Mouse (Mus musculus) adrenal gland, postnatal 25 days (tissue): ENCODE measurements at regions not wholly inside any gene's neighbourhood (a gene's known extent, or its start where the extent isn't known, plus 50 kb on each side); places are given as distances from the start of the nearest gene placed in this dataset.

Source experiments
- DNase-seq: peaks from one replicate; pipeline ENCODE4 v3.0.0; 2021; ENCODE audit warnings: mixed read lengths

DNA sequence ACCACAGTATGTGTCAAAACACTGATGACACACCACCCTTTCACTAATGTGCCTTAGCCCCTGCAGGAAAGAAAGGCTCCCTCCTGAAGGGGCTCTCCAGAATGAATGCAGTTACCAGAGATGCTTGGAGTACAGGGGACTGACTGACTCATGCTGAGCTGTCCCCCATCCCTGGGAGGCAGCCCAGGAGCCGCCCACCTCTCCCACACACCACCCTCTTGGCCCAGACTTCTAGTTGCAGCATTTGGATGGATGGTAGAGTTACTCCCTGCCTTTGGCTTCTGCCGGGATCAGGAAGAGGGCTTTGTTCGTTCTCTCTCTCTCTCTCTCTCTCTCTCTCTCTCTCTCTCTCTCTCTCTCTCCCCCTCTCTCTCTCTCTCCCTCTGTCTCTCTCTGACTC, 53.4 kb upstream of the Jun start:
- peak; percentile 40 for DNase-seq

DNA sequence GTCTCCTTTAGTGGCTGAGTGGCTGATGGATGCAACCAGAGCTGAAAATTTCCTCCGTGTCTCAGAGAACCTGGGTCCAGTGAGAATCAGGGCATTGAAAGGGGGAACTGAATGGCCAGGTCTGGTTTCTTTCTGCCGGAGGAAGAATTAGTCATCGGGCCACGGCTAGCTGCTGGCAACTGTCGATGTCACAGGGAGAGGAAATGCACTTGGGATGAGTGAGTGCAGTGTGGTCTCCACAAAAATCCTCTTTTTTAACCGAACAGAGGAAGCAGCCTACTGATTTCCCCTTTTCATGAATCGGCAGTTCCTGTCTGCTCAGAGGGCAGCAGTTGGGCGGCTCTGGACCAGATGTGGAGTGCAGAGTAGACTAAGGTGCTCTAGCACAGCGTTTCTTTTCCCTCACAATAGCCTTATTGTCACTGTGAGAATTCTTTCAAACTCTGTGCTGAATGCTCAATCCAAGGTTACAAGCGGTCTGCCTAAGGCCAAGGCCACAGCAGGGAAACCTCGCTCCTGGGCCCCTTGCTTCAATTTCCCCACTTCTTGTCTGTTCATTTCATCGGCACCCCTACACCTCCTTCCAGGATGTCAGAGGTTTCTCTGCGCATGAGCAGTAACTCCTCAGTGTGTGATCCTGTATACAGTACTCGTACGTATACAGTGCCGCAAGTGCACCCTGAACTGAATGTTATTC, 54.1 kb upstream of the Jun start:
- peak; percentile 36 for DNase-seq

DNA sequence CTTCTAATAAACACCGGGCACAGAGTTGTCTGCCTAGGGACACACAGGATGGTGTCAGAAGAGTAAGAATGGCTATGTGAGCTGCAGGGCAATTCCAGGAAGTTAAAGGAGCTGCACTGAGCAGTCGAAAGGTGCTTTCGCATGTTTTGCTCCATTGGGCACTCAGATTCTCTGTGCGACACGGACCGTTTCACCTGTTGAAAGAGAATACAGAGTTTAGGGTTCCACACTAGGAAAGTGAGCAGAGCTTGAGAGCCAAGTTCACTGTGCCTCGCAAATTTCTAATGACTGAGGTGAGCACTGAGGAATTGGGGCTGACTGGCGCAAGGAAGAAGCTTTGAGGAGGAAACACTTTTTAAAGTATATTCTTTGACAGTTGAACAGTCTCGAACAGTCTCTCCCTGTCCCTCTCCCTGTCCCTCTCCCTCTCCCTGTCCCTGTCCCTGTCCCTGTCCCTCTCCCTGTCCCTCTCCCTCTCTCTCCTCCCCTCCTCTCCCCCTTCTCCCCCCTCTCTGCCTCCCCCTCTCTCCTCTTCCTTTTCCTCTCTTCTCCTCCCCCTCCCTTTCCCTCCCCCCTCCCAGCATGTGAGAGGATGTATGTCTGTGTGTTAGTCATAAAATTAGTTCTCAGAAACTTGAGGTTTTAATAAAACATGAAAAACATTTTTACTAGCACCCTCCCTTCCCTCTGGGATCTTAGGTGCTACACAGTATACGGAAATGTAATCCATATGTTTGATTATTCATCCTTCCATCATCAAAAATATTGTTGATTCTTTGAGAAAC, 55.1 kb upstream of the Jun start:
- DNase-seq, result no peak

DNA sequence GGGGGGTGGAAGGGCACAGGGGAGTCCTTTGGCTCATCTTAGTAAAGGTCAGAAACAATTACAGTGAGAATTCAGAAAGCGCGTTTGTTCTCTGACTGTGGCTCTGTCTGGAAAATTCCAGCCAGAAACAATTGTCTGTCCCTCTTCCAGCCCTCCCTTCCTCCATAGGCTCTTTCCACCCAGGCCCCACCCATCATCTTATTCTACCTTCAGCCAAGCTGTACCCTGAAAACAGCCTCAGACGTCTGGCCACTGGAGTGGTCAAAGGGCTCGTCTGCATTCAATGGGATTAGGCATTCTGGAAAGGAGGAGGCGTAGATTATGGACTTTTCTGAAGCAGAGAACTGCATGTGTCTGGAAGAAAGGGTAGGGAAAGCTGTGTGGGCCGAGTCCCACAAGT, 56.8 kb upstream of the Jun start:
- no peak for DNase-seq

DNA sequence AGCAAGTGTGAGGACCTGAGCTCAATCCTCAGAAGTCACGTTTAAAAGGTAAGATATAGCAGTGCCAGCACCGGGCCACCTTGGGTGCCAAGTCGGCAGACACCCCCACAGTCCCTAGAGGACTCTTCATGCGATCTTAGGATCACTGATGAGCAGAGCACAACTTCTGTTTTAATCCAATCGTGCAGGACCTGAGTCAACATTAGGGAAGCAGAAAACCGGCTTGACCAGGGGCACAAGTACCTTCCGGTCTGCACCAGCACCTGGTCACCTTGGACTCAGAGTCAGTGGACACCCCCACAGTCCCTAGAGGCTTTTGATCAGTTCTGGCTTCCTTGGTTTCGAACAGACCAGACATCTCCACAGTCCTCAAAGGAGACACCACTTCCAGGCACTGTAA, 58.8 kb upstream of the Jun start:
- DNase-seq, result no peak

DNA sequence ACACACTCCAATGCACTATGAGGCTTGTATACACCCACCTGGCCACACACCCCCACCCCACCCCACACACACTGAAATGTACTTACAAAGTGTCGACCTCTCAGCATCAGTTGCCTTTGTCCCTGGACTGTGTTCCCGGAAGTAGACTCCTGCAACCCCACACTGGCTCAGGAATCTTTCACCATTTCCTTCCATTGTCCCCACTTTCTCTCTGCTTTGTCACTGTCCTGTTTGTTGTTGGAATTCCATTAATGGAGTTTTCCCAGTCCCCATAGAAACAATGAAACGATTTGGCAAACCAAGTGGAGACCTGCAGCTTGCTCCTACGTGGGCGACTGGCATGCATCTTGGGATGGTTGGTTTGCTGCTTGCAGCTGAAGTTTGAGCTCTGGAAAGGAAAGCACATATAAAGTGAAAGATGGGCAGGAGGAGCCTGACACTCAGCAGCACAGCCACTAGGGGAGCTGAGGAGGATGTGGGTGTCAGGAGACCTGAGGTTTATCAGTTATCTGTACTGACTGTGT, 65.2 kb upstream of the Jun start:
- DNase-seq, result no peak

DNA sequence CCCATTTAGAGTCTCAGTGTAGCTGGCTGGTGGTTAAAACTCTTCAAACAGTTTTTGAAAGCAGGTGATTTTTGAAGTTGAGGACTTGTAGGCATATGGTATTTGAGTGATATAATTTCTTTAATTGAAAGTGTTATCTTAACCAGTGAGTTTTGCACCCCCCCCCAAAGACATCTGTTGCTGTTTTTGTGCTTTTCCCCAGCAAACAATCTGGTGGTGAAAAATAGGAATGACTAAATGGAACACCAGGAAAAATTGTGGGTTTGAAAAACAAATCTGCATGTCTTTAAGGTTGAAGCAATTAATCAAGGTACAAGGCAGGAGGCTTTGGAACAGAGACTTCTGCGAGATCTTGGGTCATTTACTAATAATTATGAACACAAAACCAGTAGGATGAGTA, 68.9 kb upstream of the Jun start:
- DNase-seq, result no peak

DNA sequence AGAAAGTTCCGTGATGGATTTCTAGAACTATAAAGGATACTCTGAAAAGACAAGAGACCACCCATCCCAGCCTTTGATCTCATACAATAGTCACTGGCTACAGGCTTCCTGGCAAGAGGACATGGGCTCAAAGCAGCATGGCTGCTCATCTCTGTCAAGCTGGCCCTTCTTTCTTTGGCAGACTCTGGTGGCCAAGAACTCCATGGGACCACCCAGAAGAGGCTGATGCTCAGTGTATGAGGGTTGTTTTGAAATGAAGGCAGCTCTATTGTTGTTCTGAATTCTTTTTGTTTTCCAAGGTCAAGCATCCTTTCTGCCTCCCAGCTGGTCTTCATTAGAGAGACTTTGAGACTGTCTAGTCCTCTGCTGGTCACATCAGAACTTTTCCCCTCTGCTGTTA, 73.3 kb upstream of the Jun start:
- no peak for DNase-seq

DNA sequence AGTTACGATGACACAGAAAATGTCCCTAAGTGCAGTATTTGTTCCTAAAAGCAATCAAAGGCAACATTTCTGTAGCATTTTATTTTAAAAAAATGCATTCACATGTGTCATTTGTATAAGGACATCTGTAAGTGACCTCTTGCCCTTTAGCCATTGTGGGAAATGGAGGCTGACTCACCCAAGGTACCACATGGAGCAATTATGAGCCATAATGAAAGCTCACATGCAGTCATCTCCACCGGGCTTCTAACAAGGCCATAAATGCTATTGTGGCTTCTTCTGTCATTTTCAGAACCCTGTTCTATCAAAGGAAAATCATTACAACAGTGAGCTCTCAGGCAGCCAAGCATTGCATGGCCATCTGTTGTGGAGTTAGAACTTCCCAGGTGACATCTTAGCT, 75.9 kb upstream of the Jun start:
- no peak for DNase-seq

DNA sequence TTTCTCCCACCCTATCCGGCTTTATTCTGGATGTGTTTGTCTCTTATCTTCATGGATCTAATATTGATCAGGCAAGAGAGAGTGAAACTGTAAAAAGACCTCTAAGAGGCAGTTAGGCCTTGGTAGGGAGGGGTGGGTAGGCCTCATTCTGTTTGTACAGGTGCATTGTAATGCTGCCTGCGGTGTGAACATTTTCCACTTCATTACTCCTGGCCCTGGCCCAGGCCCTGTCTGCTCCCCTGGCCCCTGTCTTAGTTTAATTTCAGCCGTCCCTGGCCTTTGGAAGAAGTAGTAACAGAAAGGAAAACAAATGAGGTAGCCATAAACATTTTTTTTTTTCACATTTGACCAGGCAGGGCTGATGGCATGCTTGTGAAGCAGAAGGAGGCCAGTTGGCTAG, 81.8 kb upstream of the Jun start:
- no peak for DNase-seq

DNA sequence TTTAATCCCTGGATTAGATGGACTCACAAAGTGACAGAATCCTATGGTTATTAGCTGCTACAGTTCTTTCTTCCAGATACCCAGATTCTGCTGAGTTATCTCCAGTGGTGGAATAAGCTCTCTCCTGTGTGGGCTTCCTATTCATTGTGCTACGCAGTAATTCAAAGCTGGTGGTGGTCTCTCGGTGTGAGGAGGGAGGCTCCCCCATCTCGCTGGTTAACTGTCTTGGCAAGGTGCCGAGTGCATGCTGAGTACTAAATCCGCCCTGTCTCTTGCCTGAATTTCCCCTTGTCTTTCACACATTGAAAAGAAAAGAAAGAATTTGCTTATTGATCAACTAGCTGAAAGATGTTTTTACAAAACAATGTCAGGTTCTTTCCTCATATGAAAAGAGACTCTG, 82.6 kb upstream of the Jun start:
- no peak for DNase-seq

DNA sequence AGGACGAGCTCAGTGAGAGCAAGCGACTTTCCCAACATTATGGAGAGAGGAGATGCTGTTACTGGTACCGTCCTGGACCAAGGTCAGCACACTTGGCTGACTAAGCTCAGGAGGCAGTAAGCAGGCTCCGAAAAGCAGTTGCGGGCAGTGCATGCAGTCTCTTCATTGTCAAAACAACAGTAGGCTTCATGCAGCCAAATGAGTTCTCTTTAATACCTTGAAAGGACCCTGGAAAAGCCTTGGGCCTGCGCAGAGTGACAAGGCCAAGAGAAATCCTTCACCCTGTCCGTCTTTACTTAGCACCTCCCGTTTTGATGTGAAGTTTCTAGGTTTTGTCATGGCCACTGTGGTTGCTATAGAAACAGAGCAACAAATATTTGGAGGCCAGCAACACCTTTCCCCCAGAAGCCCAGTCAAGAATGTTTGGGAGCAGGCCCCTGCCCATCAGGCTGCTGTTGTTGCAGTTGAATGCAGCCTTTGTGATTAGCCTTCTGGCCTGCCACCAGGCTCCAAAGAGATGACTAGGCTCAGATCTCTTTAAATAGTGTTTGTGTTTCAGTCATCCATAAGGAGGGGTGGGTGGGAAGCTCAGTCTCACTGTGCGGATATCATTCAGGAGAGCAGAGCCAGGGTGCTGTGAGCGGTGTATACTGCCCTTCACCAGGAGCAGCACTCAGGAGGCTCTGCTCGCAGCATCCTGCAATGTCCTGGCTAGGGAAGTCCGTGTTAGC, 85.6 kb upstream of the Jun start:
- peak; percentile 28 for DNase-seq

DNA sequence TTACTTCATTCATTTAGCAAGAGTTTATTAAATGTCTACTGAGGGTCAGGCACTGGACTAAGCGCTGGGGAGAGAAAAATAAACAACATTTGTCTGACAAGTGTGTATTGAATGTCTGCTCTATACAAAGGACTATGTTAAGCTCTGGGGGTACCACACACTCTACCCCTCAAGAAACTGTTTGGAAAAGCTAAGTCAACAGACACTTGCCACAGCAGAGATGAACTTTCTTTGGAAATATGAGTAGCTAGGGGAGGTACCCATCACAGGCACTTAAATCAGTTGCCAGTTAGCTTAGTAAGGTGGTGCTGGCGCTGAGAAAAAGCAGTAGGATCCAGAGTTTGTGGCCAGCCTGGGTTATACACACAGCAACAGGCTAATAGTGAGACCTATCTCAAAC, 86.7 kb upstream of the Jun start:
- no peak for DNase-seq

DNA sequence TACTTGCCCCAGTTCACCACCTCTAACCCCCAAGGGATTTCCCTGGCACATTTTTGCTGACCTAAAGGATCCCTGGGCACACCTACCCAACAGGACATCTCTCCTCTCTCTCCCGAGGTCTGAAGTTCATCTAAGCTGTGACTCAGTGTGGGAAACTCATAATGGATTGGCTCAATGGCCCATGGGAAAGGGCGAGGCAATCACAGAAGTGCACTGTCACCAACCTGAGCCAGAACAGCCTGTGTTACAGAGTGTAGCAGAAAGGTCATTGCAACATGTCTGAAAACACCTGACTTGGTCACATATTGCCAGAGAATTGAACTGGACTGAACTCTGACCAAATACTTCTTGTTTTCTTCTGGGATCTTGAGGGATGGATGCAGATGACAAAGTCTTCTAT, 89.2 kb upstream of the Jun start:
- no peak for DNase-seq

DNA sequence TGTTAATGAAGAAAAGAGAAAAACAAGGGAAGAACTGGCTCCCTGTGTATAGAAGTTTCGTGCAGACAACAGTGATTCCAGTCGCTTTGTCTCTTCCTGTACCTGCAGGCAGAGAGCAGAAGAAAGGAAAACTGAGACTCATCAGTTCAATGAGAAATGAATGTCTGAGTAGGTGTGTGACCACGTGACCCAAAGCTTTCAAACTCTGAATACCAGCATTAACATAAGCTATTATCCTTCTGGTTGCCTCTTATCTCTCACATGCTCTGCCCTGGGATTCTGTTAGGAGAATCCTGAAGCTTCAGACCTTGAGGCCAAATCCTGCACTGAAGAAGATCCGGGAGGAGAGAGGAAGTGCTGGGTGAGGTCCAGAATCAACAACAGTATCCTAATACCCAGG, 91.1 kb upstream of the Jun start:
- no peak for DNase-seq

DNA sequence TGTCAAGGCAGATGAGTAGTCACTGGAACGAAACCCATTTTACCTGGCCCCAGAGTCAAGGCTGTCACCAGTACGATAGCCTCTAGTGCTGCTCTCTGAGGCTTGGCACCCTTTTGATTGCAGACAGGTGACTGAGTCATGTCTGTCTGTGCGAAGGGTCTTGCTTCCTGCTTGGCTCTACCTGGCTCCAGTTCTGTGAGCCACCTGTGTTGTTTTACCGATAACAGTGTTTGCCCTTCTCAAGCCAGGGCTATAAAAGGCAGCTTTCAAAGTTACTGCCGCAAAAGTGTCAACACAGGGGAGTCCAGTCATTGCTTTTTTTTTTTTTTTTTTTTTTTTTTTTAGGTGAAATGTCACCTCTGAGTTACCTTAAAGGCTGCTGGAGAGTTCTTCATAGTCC, 91.6 kb upstream of the Jun start:
- no peak for DNase-seq

DNA sequence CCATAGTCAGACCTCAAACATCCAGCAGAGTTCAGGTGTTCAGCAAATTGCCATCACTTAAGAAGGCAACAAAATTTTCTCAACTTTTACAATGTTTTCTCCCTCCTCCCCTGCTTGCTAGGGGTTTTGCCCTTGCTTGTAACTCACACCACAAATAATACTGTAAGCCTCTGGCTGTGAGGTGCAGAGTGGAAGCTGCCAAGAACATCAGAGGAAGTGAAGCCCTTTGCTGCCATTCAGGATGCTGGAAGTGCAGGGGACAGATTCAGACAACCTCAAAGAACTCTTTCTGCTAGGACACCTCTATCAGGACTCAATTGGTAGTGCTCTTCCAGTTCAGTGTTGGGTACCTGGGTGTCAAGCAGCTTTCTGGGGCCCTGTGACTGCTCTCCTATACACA, 92.4 kb upstream of the Jun start:
- no peak for DNase-seq

DNA sequence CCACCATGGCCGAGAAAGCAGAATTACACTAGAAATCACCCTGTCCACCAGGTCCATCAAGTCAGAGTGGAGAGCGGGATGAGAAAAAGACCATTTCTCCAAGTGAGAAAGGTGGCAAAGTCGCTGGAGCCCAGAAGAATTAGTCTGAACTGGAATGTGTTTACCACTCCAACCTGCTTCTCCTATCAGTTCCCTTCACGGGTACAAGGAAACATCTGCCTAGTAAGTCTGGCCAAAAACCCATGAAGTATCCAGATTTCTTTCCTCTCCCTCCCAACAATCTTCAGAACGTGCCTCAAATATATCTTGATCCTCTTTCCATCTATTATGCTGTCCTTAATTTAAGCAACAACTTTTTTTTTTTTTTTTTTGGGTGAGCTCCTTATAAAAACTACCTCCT, 94.2 kb upstream of the Jun start:
- DNase-seq, result no peak

DNA sequence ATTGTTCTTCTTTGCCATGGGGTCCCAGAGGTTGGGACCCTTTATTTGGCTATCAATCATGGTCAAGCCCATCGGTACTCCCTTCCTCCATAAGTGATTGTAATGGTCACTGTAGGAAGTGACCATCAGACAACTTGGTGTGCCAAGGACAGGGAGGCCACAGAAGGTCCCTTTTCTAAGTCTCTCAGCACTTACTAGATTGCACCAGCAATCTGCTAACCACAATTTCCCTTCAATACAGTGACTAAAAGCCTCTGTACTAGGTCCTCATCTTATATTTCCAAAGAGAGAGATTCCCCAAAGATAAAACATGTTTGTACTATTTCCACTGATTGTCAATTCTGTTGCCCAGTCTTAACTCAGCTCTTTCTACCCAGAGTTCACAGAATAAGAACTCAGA, 96.6 kb upstream of the Jun start:
- DNase-seq, result no peak

DNA sequence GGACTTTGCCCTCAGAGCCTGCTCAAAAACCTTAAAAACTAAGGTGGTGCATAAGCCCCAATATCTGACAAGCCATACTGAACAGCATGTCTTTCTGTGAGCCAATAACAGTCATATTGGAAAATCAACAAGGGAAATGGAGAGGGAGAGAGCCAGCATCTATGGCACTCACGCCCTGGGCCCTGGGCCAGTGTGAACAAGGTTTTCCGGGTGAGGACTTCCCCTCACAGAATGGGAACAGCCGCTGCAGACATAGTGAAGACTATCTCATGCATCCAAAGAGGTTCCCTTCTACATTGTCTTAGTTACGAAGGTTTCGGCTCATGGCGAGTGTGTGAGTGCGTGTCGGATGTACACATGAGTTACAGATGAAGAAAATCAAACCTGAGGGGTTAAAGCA, 99.7 kb upstream of the Jun start:
- no peak for DNase-seq

DNA sequence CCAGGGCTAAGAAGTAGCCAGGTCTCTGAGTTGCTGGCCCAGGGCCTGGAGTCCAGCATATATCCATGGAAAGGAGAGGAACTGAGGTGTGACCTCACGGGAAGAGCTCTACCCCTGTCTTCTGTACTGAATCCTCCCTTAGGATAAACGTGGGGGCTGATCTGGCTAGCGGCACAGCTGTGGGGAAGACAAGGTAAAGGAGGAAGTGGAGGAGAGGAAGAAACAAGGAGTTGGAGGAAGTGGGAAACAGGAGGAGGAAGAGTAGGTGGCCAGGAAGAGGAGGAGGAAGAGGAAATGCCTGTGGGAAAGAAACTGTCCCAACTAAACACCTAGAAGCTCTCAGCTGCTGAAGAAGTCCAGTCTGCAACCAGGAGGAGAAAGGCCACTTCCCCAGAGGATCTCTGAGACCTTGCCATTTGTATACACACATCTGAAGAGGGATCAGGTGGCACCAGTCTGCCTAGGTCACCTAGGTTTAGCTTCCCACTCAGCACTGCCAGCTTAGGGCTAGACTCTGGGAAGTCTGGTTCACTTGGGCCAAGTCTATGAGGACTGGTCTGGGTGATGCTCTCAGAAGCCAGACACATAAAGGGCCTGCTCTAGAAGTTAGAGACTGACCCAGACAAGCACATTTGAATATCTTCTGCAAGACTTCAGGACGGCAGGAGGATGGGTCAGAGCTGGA, 100.6 kb upstream of the Jun start:
- no peak for DNase-seq

DNA sequence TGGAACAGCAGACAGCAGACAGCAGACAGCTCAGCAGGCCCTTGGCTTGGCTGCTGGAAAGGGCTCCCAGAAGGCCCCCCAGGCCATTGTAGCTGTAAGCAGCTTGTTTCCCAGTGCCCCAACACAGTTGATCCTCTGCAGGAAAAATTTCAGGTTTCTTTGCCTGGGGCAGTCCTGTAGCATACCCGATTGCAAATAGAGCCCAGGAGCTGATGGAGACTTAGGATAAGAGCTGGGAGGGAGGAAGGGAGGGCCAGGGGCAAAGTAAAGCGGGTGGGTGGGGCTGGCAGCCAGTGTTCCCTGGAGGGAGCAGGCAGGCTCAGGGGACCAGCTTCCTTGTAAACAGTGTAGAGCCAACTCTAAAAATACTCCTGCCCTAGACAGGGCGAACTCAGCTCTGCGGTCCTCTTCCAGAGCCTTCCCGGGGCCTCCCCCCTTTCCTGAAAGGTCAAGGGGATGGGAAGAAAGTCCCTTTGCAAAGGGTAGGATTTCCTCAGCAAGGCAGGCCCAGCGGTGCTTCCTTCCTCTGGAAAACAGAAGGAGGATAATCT, 101.8 kb upstream of the Jun start:
- peak; percentile 61 for DNase-seq

DNA sequence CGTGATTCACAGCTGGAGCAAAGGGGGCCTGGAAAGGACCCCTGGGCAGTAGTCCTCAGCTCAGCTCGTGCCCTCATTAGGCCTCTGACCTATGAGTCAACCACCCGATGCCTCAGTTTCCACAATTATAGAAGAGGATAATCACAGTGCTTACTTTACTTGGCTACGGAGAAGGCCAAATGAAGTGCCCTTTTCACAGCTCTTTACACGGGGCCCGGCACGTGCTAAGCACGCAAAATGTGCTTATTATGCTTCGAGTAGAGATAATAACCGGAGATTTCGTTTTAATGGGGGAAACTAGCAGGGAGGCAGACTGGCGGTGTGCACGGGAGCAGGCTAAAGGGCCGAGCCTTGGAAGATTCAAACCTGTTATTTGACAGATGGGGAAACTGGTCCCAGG, 102.4 kb upstream of the Jun start:
- no peak for DNase-seq
